Mouse (Mus musculus) neural tube, embryonic 15.5 days (tissue): Measurements from ENCODE around the gene Zfyve1. TPM values are rescaled to one million over a fixed set of nuclear protein-coding genes. Genes with fewer than 3 reads are reported as not detected.
"Not testable (repeated sequence)": the region's sequence is repeated elsewhere in the genome, so short reads cannot be mapped to it uniquely, and the experiment has no call there.

Experiments used
- ATAC-seq: fragments of 200-750 bp; cut with Nextera tagmentation; 2 replicates; pipeline ENCODE4 v1.8.0; 2017; ENCODE audit warnings: mild to moderate bottlenecking, moderate TSS enrichment, moderate library complexity; ENCODE audit not compliant: low FRiP score
- H3K27ac ChIP-seq: fragments of 300-500 bp; sonication (generic); replicated peaks from 2 replicates; pipeline ENCODE4 v1.5.1; 2015; ENCODE audit warnings: mild to moderate bottlenecking, inconsistent platforms
- H3K27me3 ChIP-seq: fragments of 300-500 bp; sonication (generic); replicated peaks from 2 replicates; pipeline ENCODE4 v1.6.1; 2015; ENCODE audit warnings: inconsistent platforms
- H3K36me3 ChIP-seq: fragments of 300-500 bp; sonication (generic); 2 replicates; pipeline ENCODE4 v1.6.1; 2015; ENCODE audit warnings: inconsistent platforms
- H3K4me1 ChIP-seq: fragments of 300-500 bp; sonication (generic); 2 replicates; pipeline ENCODE4 v1.6.1; 2015; ENCODE audit warnings: inconsistent platforms
- H3K4me2 ChIP-seq: fragments of 300-500 bp; sonication (generic); 2 replicates; pipeline ENCODE4 v1.6.1; 2015; ENCODE audit warnings: inconsistent platforms, mild to moderate bottlenecking, moderate library complexity
- H3K4me3 ChIP-seq: fragments of 300-500 bp; sonication (generic); replicated peaks from 2 replicates; pipeline ENCODE4 v1.5.1; 2015; ENCODE audit warnings: mild to moderate bottlenecking, inconsistent platforms
- H3K9ac ChIP-seq: fragments of 300-500 bp; sonication (generic); replicated peaks from 2 replicates; pipeline ENCODE4 v1.6.1; 2015; ENCODE audit warnings: mild to moderate bottlenecking, inconsistent platforms
- H3K9me3 ChIP-seq: fragments of 300-500 bp; sonication (generic); replicated peaks from 2 replicates; pipeline ENCODE4 v1.6.1; 2016; ENCODE audit warnings: inconsistent platforms
- WGBS: fragments of 180-500 bp; shearing (Covaris S2); methylation state at CpG from one replicate; pipeline ENCODE4 v1.1.7; 2015; ENCODE audit warnings: mixed read lengths; 5-methylcytosine and 5-hydroxymethylcytosine counted together
- polyA plus RNA-seq: library from polyadenylated mRNA; unstranded; fragments of >200 nt; fragmentation: Nextera tagmentation; extraction: Ambion mirVana; gene quantifications from 2 replicates; pipeline ENCODE4 v1.2.1, GENCODE M21; 2015

The Zfyve1 gene
- polyA plus RNA-seq, 1 experiment from 2014 or later: 23.0 TPM

GRCm38 (mm10) chr12:83617261-83617660, 20.2 kb upstream of the Zfyve1 start:
- Histone ChIP-seq H3K27me3 (no peaks in the 10 kb centered on the region), H3K9me3 (no peaks in the 10 kb centered on the region)
- ATAC-seq: no peak

GRCm38 (mm10) chr12:83606411-83606810, 9.4 kb upstream of the Zfyve1 start:
- H3K27ac ChIP-seq, H3K27me3 ChIP-seq, H3K4me3 ChIP-seq, H3K9me3 ChIP-seq, H3K4me1 ChIP-seq, ATAC-seq, H3K4me2 ChIP-seq, H3K9ac ChIP-seq, H3K36me3 ChIP-seq: not testable (repeated sequence)
- 90% methylated on average over 2 of the region's 2 CpGs for WGBS

More at GRCm38 (mm10) chr12:83617261-83617660, 20.2 kb upstream of the Zfyve1 start:
- no peaks in the 10 kb centered on the region for H3K36me3 ChIP-seq
- H3K27ac ChIP-seq: no peak overlapping the region
- H3K4me1 ChIP-seq: no peaks in the 10 kb centered on the region
- no peak overlapping the region for H3K4me3 ChIP-seq
- no peak overlapping the region for H3K9ac ChIP-seq
- H3K4me2 ChIP-seq: no peak overlapping the region
- WGBS: 96% methylated on average over 5 of the region's 5 CpGs

DNA sequence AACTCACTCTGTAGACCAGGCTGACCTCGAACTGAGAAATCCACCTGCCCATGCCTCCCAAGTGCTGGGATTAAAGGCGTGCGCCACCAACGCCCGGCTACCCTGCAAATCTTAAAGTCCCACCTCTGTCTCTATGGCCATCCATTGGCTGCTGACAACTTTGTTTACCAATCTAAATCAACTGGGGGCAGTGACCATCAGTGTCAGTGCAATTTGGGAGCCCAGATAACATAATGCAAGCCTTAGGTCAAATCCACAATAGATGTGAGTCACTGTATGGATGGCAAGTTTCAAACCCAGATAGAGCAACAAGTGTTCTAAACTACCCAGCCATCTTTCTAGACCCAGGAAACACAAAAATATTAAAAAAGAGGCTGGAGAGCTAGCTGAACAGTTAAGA, 5.3 kb upstream of the Zfyve1 start:
- Histone ChIP-seq H3K9me3 (no peaks in the 10 kb centered on the region), H3K36me3 (no peaks in the 10 kb centered on the region), H3K4me3 (no peak overlapping the region), H3K27me3 (no peaks in the 10 kb centered on the region), H3K4me1 (no peaks in the 10 kb centered on the region), H3K27ac (no peak overlapping the region), H3K9ac (no peak overlapping the region), H3K4me2 (no peak overlapping the region)
- no peak for ATAC-seq
- 89% methylated on average over 5 of the region's 5 CpGs for WGBS

- no peak overlapping the region for H3K27ac ChIP-seq
- H3K4me3 ChIP-seq: no peak overlapping the region
- peaks cover 16% of the 10 kb centered on the region for H3K36me3 ChIP-seq
- H3K27me3 ChIP-seq: no peaks in the 10 kb centered on the region
- no peak overlapping the region for H3K4me2 ChIP-seq
- H3K9me3 ChIP-seq: no peaks in the 10 kb centered on the region
- H3K9ac ChIP-seq: no peak overlapping the region
- peaks cover 28% of the 10 kb centered on the region for H3K4me1 ChIP-seq
- 80% methylated on average over 2 of the region's 2 CpGs for WGBS
- no peak for ATAC-seq
These were observed 859 bp upstream of the Zfyve1 start for GRCm38 (mm10) chr12:83597881-83598280.

DNA sequence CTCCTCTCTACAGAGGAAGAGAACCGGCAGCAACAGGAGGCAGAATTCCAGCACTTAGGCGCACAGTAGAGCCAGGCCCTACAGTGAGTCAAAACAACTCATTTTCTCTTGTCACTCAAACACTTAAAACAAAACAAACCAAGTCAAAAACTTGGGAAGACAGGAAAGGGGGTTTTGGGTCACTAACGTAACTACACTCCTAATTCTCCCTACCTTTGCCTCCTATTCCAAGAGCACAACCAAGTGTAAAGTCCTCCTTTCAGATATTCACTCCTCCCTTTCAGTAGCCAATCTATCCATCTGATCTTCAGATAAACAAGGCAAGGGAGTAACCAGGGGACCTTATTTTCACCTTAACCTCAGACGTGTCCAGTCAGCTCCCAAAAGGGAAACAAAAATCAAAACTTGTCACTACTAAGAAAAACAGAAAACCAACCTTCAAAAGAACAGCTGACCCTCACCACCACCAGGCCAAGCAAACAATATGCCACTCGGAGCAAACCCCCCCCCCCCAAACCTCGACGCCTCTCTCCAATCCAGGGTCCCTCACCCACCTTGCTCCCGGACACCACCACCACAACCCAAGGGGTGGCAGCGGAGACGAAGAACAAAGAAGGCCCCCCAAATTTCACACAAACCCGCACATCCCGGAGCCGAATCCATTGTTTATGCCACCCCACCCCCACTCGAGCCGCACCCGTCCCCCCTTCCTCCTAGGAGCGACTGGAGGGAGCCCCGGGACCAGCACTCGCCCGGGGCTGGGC, 649 bp downstream of the Zfyve1 start:
- Histone ChIP-seq H3K9ac (peak overlapping the region; percentile 98), H3K27me3 (no peaks in the 10 kb centered on the region), H3K36me3 (peaks cover 28% of the 10 kb centered on the region), H3K4me3 (peak overlapping the region; percentile 93), H3K27ac (peak overlapping the region; percentile 94), H3K9me3 (no peaks in the 10 kb centered on the region), H3K4me2 (peak overlapping the region; percentile 70), H3K4me1 (peaks cover 34% of the 10 kb centered on the region)
- ATAC-seq: peak; percentile 60
- WGBS: 8% methylated on average over 15 of the region's 20 CpGs

DNA sequence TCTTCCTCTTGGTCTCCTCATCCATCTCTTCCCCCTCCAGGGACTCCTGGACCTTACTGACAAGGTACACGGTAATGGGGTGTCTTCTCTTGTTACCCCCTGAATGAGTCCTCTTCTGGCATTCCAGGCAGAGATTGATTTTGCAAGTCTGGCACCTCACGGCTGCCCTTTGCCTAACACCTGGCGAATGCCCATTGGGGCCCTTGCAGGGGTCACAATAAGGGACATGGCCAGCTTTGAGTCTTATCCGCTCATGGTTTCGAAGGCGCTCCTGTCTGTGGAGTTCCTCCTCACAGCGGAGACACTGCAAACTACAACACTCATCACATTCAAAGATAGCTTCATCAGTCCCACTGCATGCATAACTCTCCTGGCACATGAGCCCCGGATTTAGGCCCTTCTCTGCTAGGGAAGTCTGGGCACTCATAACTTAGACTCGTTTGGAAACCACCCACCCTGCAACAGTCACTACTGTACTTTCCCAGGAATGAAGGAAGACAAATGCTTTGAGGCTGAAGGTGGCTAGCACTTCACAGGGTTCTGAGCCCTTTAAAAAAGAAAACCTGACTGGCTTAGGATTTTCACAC, 2.5 kb downstream of the Zfyve1 start:
- 0 out of 2 replicates have a peak overlapping the region, but pooled peaks have one; percentile 3 for H3K4me2 ChIP-seq
- H3K4me3 ChIP-seq: no peak overlapping the region
- no peak overlapping the region for H3K27ac ChIP-seq
- no peaks in the 10 kb centered on the region for H3K9me3 ChIP-seq
- H3K4me1 ChIP-seq: peaks cover 34% of the 10 kb centered on the region
- H3K27me3 ChIP-seq: no peaks in the 10 kb centered on the region
- ATAC-seq: no peak
- WGBS: 93% methylated on average over 9 of the region's 9 CpGs
- H3K9ac ChIP-seq: no peak overlapping the region
- H3K36me3 ChIP-seq: peaks cover 42% of the 10 kb centered on the region

DNA sequence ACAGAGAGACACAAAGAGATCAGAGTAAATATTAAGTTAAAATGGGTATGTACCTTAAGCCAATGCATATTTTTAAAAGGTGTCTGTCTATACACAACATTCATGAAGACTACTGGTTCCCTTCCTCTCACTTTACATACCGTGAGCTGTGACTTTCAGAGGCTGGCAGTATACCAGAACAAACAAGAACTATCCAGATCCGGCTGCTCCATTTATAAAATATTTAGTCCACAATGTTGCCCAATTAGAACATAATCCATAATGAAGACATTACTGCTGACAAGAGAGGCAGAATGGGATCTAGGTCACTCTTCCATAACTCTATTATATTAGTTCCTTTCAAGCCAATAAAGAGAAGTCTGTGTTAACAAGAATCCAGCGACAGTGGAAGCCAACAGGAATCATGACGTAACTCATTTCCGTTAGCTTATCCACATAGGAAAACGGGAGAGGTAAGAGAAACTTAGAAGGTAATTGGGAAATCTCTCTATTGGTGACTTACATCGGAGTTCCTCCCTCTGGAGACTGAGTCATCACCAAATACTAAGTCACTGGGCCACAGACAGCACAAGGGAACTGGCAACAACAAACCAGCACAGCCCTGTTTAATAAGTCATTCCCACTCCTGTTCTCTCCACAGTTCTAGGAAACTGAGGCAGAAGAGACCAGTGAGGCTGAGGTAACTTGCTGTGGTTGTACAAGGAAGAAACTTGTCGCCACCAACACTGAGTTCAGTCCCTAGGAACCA, 5.1 kb downstream of the Zfyve1 start:
- peaks cover 34% of the 10 kb centered on the region for H3K4me1 ChIP-seq
- no peaks in the 10 kb centered on the region for H3K9me3 ChIP-seq
- 87% methylated on average over 8 of the region's 8 CpGs for WGBS
- no peak overlapping the region for H3K9ac ChIP-seq
- no peak overlapping the region for H3K4me2 ChIP-seq
- no peak for ATAC-seq
- no peaks in the 10 kb centered on the region for H3K27me3 ChIP-seq
- no peak overlapping the region for H3K4me3 ChIP-seq
- H3K27ac ChIP-seq: no peak overlapping the region
- peaks cover 64% of the 10 kb centered on the region for H3K36me3 ChIP-seq

- Histone ChIP-seq H3K9ac (no peak overlapping the region), H3K4me3 (no peak overlapping the region), H3K27me3 (no peaks in the 10 kb centered on the region), H3K9me3 (no peaks in the 10 kb centered on the region), H3K4me1 (no peaks in the 10 kb centered on the region), H3K4me2 (no peak overlapping the region), H3K36me3 (peaks cover 43% of the 10 kb centered on the region), H3K27ac (no peak overlapping the region)
- 93% methylated on average over 5 of the region's 5 CpGs for WGBS
- ATAC-seq: no peak
These were observed 10.4 kb downstream of the Zfyve1 start for GRCm38 (mm10) chr12:83586628-83587027.

GRCm38 (mm10) chr12:83582747-83583146, 14.3 kb downstream of the Zfyve1 start:
- WGBS: 63% methylated on average over 4 of the region's 4 CpGs
- H3K4me1 ChIP-seq: peaks cover 18% of the 10 kb centered on the region
- H3K27me3 ChIP-seq: no peaks in the 10 kb centered on the region
- peaks cover 13% of the 10 kb centered on the region for H3K36me3 ChIP-seq
- no peak for ATAC-seq
- H3K9ac ChIP-seq: no peak overlapping the region
- H3K4me2 ChIP-seq: no peak overlapping the region
- no peaks in the 10 kb centered on the region for H3K9me3 ChIP-seq
- no peak overlapping the region for H3K4me3 ChIP-seq
- H3K27ac ChIP-seq: no peak overlapping the region

DNA sequence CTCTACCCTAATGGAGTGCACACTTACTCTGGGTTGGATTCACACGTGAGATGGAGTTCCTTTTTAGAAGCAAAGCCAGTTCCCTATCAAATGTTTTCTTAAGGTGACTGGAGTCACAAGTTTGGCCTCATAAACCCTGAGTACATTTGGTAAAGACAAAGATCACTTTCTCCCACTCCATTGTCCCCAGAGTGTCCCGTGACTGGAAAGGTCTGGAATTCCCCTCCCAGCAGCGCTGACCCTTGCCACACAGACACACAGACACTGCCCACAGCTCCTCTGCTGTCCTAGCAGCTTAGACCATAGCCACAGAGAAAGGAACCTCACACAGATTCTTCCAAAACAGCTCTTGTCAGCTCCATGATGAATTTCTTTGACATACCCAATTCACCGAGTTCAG, 14.9 kb downstream of the Zfyve1 start:
- 55% methylated on average over 4 of the region's 4 CpGs for WGBS
- Histone ChIP-seq H3K9ac (no peak overlapping the region), H3K27ac (no peak overlapping the region), H3K4me1 (peaks cover 18% of the 10 kb centered on the region), H3K4me3 (no peak overlapping the region), H3K9me3 (no peaks in the 10 kb centered on the region), H3K4me2 (no peak overlapping the region), H3K27me3 (no peaks in the 10 kb centered on the region), H3K36me3 (peaks cover 13% of the 10 kb centered on the region)
- ATAC-seq: no peak

- Histone ChIP-seq H3K36me3 (peaks cover 24% of the 10 kb centered on the region), H3K4me2 (no peak overlapping the region), H3K27ac (no peak overlapping the region), H3K4me1 (peaks cover 18% of the 10 kb centered on the region), H3K9ac (no peak overlapping the region), H3K4me3 (no peak overlapping the region), H3K9me3 (no peaks in the 10 kb centered on the region), H3K27me3 (no peaks in the 10 kb centered on the region)
- no peak for ATAC-seq
- 97% methylated on average over 3 of the region's 3 CpGs for WGBS
These were observed 16.7 kb downstream of the Zfyve1 start for GRCm38 (mm10) chr12:83580283-83580682.
